Mouse (Mus musculus): ENCODE measurements at regions not wholly inside any gene's neighbourhood (a gene's known extent, or its start where the extent isn't known, plus 50 kb on each side); places are given as distances from the start of the nearest gene placed in this dataset.

DNA sequence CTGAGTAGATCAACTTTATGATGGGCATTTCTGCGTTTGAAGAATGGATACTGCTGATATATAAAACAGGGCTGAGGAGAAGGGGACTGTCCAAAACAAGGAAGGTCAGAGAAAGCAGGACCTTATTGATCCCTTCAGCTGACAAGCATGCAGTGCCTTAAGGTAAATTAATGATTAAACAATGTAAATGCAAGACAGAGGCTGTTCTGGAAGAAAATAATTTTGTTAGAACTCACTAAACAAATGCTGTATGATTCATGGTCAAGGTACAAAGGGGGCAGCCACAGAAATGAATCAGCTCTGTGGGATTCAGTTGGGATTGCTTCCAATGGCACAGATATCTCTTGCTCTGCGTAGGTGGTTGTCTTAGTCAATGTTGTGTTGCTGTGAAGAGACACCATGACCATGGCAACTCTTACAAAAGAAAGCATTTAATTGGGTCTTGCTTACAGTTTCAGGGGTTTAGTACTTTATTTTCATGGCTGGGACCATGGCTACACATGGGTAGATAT is 243.1 kb upstream of the Pum3 start:
- no peak for TF ChIP-seq MAFK (IDR thresholded peaks at IDR 0.05; ENCODE audit: insufficient replicate concordance, low read length)
- TF ChIP-seq MEF2A (IDR thresholded peaks at IDR 0.05; ENCODE audit: borderline replicate concordance, low read depth, low read length): no peak

All from CH12.LX (cell line).